Comparison of ENCODE assay signal across 8 mouse cellular contexts in genomic region chr2:180692630-180693029, GRCm38 (mm10). TPM values are rescaled to one million over a fixed set of nuclear protein-coding genes. Genes with fewer than 3 reads are reported as not detected.
A peak's percentile ranks its signal among the peaks of the same experiment; 100 is the strongest.
DNase-seq lines count a peak whose midpoint lies in the region; ATAC-seq and TF ChIP-seq lines count a peak whose summit lies in the region.

No protein-coding gene starts in this region.

- 6% methylated on average over 1 of the region's 1 CpGs for WGBS in stomach, embryonic 14.5 days
- WGBS in stomach, postnatal 0 days: 8% methylated on average over 1 of the region's 1 CpGs
- WGBS in embryonic facial prominence, embryonic 15.5 days: 0% methylated on average over 1 of the region's 1 CpGs
- WGBS in midbrain, embryonic 12.5 days: 0% methylated on average over 1 of the region's 1 CpGs

- DNase-seq in stomach, postnatal 0 days (ENCODE audit: low spot score): no peak
- no peak for DNase-seq in c-Kit-positive CD71-positive TER-119-positive erythroid progenitor cells, embryonic 14.5 days (ENCODE audit: low spot score)
- no peak for DNase-seq in urinary bladder, adult 18-20 months (ENCODE audit: low spot score in 2 of 2)
- DNase-seq in spleen, postnatal 4 days (ENCODE audit: low spot score in 2 of 2): no peak

- ATAC-seq in stomach, embryonic 14.5 days (ENCODE audit: insufficient number of reproducible peaks, insufficient read depth, low FRiP score, low read depth): no peak
- ATAC-seq in stomach, postnatal 0 days (ENCODE audit: low FRiP score, low TSS enrichment): no peak; the same call in 1 of the 2 replicates
- ATAC-seq in embryonic facial prominence, embryonic 15.5 days (ENCODE audit: insufficient number of reproducible peaks, low FRiP score, low TSS enrichment, low read depth): no peak
- peak; percentile 89 to 94 for ATAC-seq in hematopoietic stem cell, adult 5-6 weeks (replicated peaks in 1 of 2; ENCODE audit: insufficient read depth in 1 of 2, low FRiP score in 2 of 2, low TSS enrichment in 1 of 2, low read depth in 1 of 2, poor library complexity in 2 of 2, severe bottlenecking in 2 of 2)
- peak; percentile 63; the same call in 1 of the 2 replicates for ATAC-seq in midbrain, embryonic 12.5 days (ENCODE audit: low FRiP score, low read depth)

- H3K36me3 ChIP-seq in stomach, embryonic 14.5 days (ENCODE audit: control insufficient read depth, insufficient read depth, low read length): peaks cover 30% of the 10 kb centered on the region
- H3K36me3 ChIP-seq in stomach, postnatal 0 days (ENCODE audit: control insufficient read depth, insufficient read depth, low read length): peaks cover 18% of the 10 kb centered on the region
- H3K36me3 ChIP-seq in embryonic facial prominence, embryonic 15.5 days: peaks cover 34% of the 10 kb centered on the region
- H3K36me3 ChIP-seq in midbrain, embryonic 12.5 days: peaks cover 34% of the 10 kb centered on the region

- 0 out of 2 replicates have a peak overlapping the region, but pooled peaks have one; percentile 5 for H3K4me2 ChIP-seq in stomach, embryonic 14.5 days (replicated peaks; ENCODE audit: low read depth, low read length)
- no peak overlapping the region for H3K4me2 ChIP-seq in stomach, postnatal 0 days (replicated peaks; ENCODE audit: low read depth)
- H3K4me2 ChIP-seq in embryonic facial prominence, embryonic 15.5 days (replicated peaks): no peak overlapping the region
- peak overlapping the region; percentile 13 for H3K4me2 ChIP-seq in midbrain, embryonic 12.5 days (replicated peaks)

- H3K27me3 ChIP-seq in stomach, embryonic 14.5 days (ENCODE audit: control insufficient read depth, insufficient read depth, low read length): no peaks in the 10 kb centered on the region
- H3K27me3 ChIP-seq in stomach, postnatal 0 days (ENCODE audit: control insufficient read depth, insufficient read depth, low read length): no peaks in the 10 kb centered on the region
- no peaks in the 10 kb centered on the region for H3K27me3 ChIP-seq in embryonic facial prominence, embryonic 15.5 days
- no peaks in the 10 kb centered on the region for H3K27me3 ChIP-seq in midbrain, embryonic 12.5 days

- no peak overlapping the region for H3K9ac ChIP-seq in stomach, embryonic 14.5 days (replicated peaks; ENCODE audit: low read depth, low read length)
- H3K9ac ChIP-seq in stomach, postnatal 0 days (ENCODE audit: low read length): no peak overlapping the region
- no peak overlapping the region for H3K9ac ChIP-seq in embryonic facial prominence, embryonic 15.5 days
- H3K9ac ChIP-seq in midbrain, embryonic 12.5 days (replicated peaks): no peak overlapping the region

- H3K4me1 ChIP-seq in stomach, embryonic 14.5 days (ENCODE audit: control insufficient read depth, insufficient read depth, low read length): 0 out of 2 replicates have a peak, but pooled peaks cover 5% of the 10 kb centered on the region
- 0 out of 2 replicates have a peak, but pooled peaks cover 2% of the 10 kb centered on the region for H3K4me1 ChIP-seq in stomach, postnatal 0 days (replicated peaks; ENCODE audit: control insufficient read depth, insufficient read depth)
- H3K4me1 ChIP-seq in embryonic facial prominence, embryonic 15.5 days: peaks cover 25% of the 10 kb centered on the region
- H3K4me1 ChIP-seq in midbrain, embryonic 12.5 days: peaks cover 18% of the 10 kb centered on the region

- TF ChIP-seq EP300 in stomach, postnatal 0 days (optimal IDR thresholded peaks at IDR 0.05): no peak

- H3K9me3 ChIP-seq in stomach, embryonic 14.5 days (ENCODE audit: control insufficient read depth, low read depth, low read length): no peaks in the 10 kb centered on the region
- H3K9me3 ChIP-seq in stomach, postnatal 0 days (ENCODE audit: control insufficient read depth, low read length): no peaks in the 10 kb centered on the region
- no peaks in the 10 kb centered on the region for H3K9me3 ChIP-seq in embryonic facial prominence, embryonic 15.5 days (replicated peaks)
- no peaks in the 10 kb centered on the region for H3K9me3 ChIP-seq in midbrain, embryonic 12.5 days

- TF ChIP-seq CTCF in stomach, postnatal 0 days (IDR thresholded peaks at IDR 0.05; ENCODE audit: low read depth): no peak

- no peak overlapping the region for H3K27ac ChIP-seq in stomach, embryonic 14.5 days (ENCODE audit: low read length)
- H3K27ac ChIP-seq in stomach, postnatal 0 days (replicated peaks): no peak overlapping the region; the same call in 1 of the 2 replicates
- H3K27ac ChIP-seq in embryonic facial prominence, embryonic 15.5 days (replicated peaks): peak overlapping the region; percentile 63
- H3K27ac ChIP-seq in midbrain, embryonic 12.5 days (replicated peaks): peak overlapping the region; percentile 55

- H3K4me3 ChIP-seq in stomach, embryonic 14.5 days (ENCODE audit: low read depth, low read length): no peak overlapping the region
- no peak overlapping the region for H3K4me3 ChIP-seq in stomach, postnatal 0 days (ENCODE audit: low read depth, low read length)
- H3K4me3 ChIP-seq in embryonic facial prominence, embryonic 15.5 days (replicated peaks): no peak overlapping the region
- no peak overlapping the region for H3K4me3 ChIP-seq in midbrain, embryonic 12.5 days

RNA-seq across cellular contexts. Expression of gene Dido1, which starts 17.2 kb away (rescaled TPM):
- 39.4 and 41.2 TPM in 2 replicates for polyA plus RNA-seq in stomach, embryonic 14.5 days (2014; fragmentation: Nextera tagmentation; extraction: Ambion mirVana)
- polyA plus RNA-seq in stomach, postnatal 0 days (2015; fragmentation: Nextera tagmentation; extraction: Ambion mirVana): 7.4 and 9.7 TPM in 2 replicates
- polyA plus RNA-seq in embryonic facial prominence, embryonic 15.5 days (2015; fragmentation: Nextera tagmentation; extraction: Ambion mirVana): 28.1 and 28.6 TPM in 2 replicates
- total RNA-seq in hematopoietic stem cell, adult 5-6 weeks (2017): 86.0 and 95.8 TPM in 2 replicates
- 41.4 and 43.6 TPM in 2 replicates for polyA plus RNA-seq in midbrain, embryonic 12.5 days (2016; fragmentation: Nextera tagmentation; extraction: Ambion mirVana)

RNA-seq across cellular contexts. Expression of gene Gid8, which starts 17.3 kb away (rescaled TPM):
- 53.4 and 57.1 TPM in 2 replicates for polyA plus RNA-seq in stomach, embryonic 14.5 days (2014; fragmentation: Nextera tagmentation; extraction: Ambion mirVana)
- polyA plus RNA-seq in stomach, postnatal 0 days (2015; fragmentation: Nextera tagmentation; extraction: Ambion mirVana): 59.6 and 60.7 TPM in 2 replicates
- polyA plus RNA-seq in embryonic facial prominence, embryonic 15.5 days (2015; fragmentation: Nextera tagmentation; extraction: Ambion mirVana): 69.1 and 70.4 TPM in 2 replicates
- 52.2 and 78.0 TPM in 2 replicates for total RNA-seq in hematopoietic stem cell, adult 5-6 weeks (2017)
- polyA plus RNA-seq in midbrain, embryonic 12.5 days (2016; fragmentation: Nextera tagmentation; extraction: Ambion mirVana): 54.6 and 59.2 TPM in 2 replicates

RNA-seq across cellular contexts. Expression of gene Slc17a9, which starts 32.4 kb away (rescaled TPM):
- polyA plus RNA-seq in stomach, embryonic 14.5 days (2014; fragmentation: Nextera tagmentation; extraction: Ambion mirVana): 1.7 and 1.9 TPM in 2 replicates
- 3.0 and 3.6 TPM in 2 replicates for polyA plus RNA-seq in stomach, postnatal 0 days (2015; fragmentation: Nextera tagmentation; extraction: Ambion mirVana)
- 3.3 and 3.7 TPM in 2 replicates for polyA plus RNA-seq in embryonic facial prominence, embryonic 15.5 days (2015; fragmentation: Nextera tagmentation; extraction: Ambion mirVana)
- total RNA-seq in hematopoietic stem cell, adult 5-6 weeks (2017): 7.3 and 9.4 TPM in 2 replicates
- polyA plus RNA-seq in midbrain, embryonic 12.5 days (2016; fragmentation: Nextera tagmentation; extraction: Ambion mirVana): 0.17 and 0.22 TPM in 2 replicates

RNA-seq across cellular contexts. Expression of gene Tcfl5, which starts 50.1 kb away (rescaled TPM):
- polyA plus RNA-seq in stomach, embryonic 14.5 days (2014; fragmentation: Nextera tagmentation; extraction: Ambion mirVana): 0.13 and 0.14 TPM in 2 replicates
- 0.05 and 0.22 TPM in 2 replicates for polyA plus RNA-seq in stomach, postnatal 0 days (2015; fragmentation: Nextera tagmentation; extraction: Ambion mirVana)
- polyA plus RNA-seq in embryonic facial prominence, embryonic 15.5 days (2015; fragmentation: Nextera tagmentation; extraction: Ambion mirVana): 0.24 and 0.42 TPM in 2 replicates
- total RNA-seq in hematopoietic stem cell, adult 5-6 weeks (2017): not detected in 2 replicates
- polyA plus RNA-seq in midbrain, embryonic 12.5 days (2016; fragmentation: Nextera tagmentation; extraction: Ambion mirVana): 0.24 TPM in 1 of 2 replicates, not detected in the other

Comparison
In these comparisons a context has a peak if more than half of its experiments do, and no peak if none do; other contexts are left out.
1. H3K4me2 ChIP-seq: peak in stomach, embryonic 14.5 days (single experiment) and midbrain, embryonic 12.5 days (single experiment); none in stomach, postnatal 0 days (single experiment) and embryonic facial prominence, embryonic 15.5 days (single experiment).
2. ATAC-seq: peak in hematopoietic stem cell, adult 5-6 weeks (2 of 2) and midbrain, embryonic 12.5 days (single experiment); none in stomach, embryonic 14.5 days (single experiment), stomach, postnatal 0 days (single experiment) and embryonic facial prominence, embryonic 15.5 days (single experiment).
3. H3K27ac ChIP-seq: peak in embryonic facial prominence, embryonic 15.5 days (single experiment) and midbrain, embryonic 12.5 days (single experiment); none in stomach, embryonic 14.5 days (single experiment) and stomach, postnatal 0 days (single experiment).